In genomic region chr12:103567129-103567528, GRCm38 (mm10) we compare ENCODE assay signal across 11 mouse cellular contexts. TPM values are rescaled to one million over a fixed set of nuclear protein-coding genes. Genes with fewer than 3 reads are reported as not detected.
DNase-seq lines count a peak whose midpoint lies in the region; ATAC-seq and TF ChIP-seq lines count a peak whose summit lies in the region.
"Had no signal": no experiment of that assay in that cellular context is flagged by ENCODE, and none has a peak within 500 bp of the region (broad histone marks: within the 10 kb centered on the region; RNA-seq: fewer than 3 reads in every experiment).

No protein-coding gene starts in this region.

- H3K9ac ChIP-seq in forebrain, embryonic 14.5 days (ENCODE audit: low read length), result no peak overlapping the region
- no peak overlapping the region for H3K9ac ChIP-seq in forebrain, embryonic 12.5 days
- H3K9ac ChIP-seq in lung, postnatal 0 days (replicated peaks; ENCODE audit: low read depth), result no peak overlapping the region

- no peak overlapping the region for H3K4me3 ChIP-seq in forebrain, embryonic 14.5 days (ENCODE audit: low read depth, low read length)
- H3K4me3 ChIP-seq in forebrain, embryonic 12.5 days (replicated peaks), result no peak overlapping the region
- no peak overlapping the region for H3K4me3 ChIP-seq in left cerebral cortex, adult 2 months
- H3K4me3 ChIP-seq in lung, postnatal 0 days (ENCODE audit: low read depth, low read length), result no peak overlapping the region
- H3K4me3 ChIP-seq: forebrain, embryonic 10.5 days; myocyte had no signal

- TF ChIP-seq CTCF in left cerebral cortex, adult 2 months (IDR thresholded peaks at IDR 0.05), result peak; percentile 44
- peak; percentile 65 for TF ChIP-seq CTCF in lung, postnatal 0 days (IDR thresholded peaks at IDR 0.05)

- peak; percentile 28 for DNase-seq in forebrain, embryonic 14.5 days (ENCODE audit: low spot score)
- DNase-seq in left cerebral cortex, adult 2 months (ENCODE audit: extremely low spot score in 1 of 2, low spot score in 2 of 2), result no peak
- no peak for DNase-seq in left cerebral cortex, postnatal 25 days (ENCODE audit: low spot score in 2 of 2)
- DNase-seq in ZHBTc4 (ENCODE audit: low read depth, low spot score), result peak; percentile 21
- DNase-seq in lung, postnatal 0 days (ENCODE audit: low spot score), result peak; percentile 36
- no peak for DNase-seq in right cerebral cortex, adult 18-20 months
- DNase-seq: right cerebral cortex, postnatal 14 days had no signal

- WGBS in forebrain, embryonic 14.5 days, result 73% methylated on average over 3 of the region's 3 CpGs
- 79% methylated on average over 3 of the region's 3 CpGs for WGBS in forebrain, embryonic 12.5 days
- WGBS in lung, postnatal 0 days, result 48% methylated on average over 3 of the region's 3 CpGs

- H3K27ac ChIP-seq in forebrain, embryonic 14.5 days (ENCODE audit: low read depth, low read length), result no peak overlapping the region
- H3K27ac ChIP-seq in forebrain, embryonic 12.5 days, result no peak overlapping the region
- H3K27ac ChIP-seq in left cerebral cortex, adult 2 months, result no peak overlapping the region
- H3K27ac ChIP-seq in lung, postnatal 0 days (ENCODE audit: low read length), result no peak overlapping the region
- H3K27ac ChIP-seq: forebrain, embryonic 10.5 days had no signal

- no peak for TF ChIP-seq EP300 in lung, postnatal 0 days (IDR thresholded peaks at IDR 0.05)

- no peaks in the 10 kb centered on the region for H3K27me3 ChIP-seq in forebrain, embryonic 14.5 days (replicated peaks; ENCODE audit: control insufficient read depth, insufficient read depth, low read length)
- H3K27me3 ChIP-seq in forebrain, embryonic 12.5 days, result no peaks in the 10 kb centered on the region
- no peaks in the 10 kb centered on the region for H3K27me3 ChIP-seq in lung, postnatal 0 days (replicated peaks; ENCODE audit: insufficient read depth, low read length)

- no peaks in the 10 kb centered on the region for H3K36me3 ChIP-seq in forebrain, embryonic 14.5 days (ENCODE audit: control insufficient read depth, insufficient read depth, low read length)
- H3K36me3 ChIP-seq in forebrain, embryonic 12.5 days (replicated peaks), result no peaks in the 10 kb centered on the region
- H3K36me3 ChIP-seq in lung, postnatal 0 days (ENCODE audit: insufficient read depth, low read length), result no peaks in the 10 kb centered on the region
- H3K36me3 ChIP-seq: forebrain, embryonic 10.5 days had no signal

- no peaks in the 10 kb centered on the region for H3K9me3 ChIP-seq in forebrain, embryonic 14.5 days (replicated peaks; ENCODE audit: control insufficient read depth, low read length)
- H3K9me3 ChIP-seq in forebrain, embryonic 12.5 days, result no peaks in the 10 kb centered on the region
- no peaks in the 10 kb centered on the region for H3K9me3 ChIP-seq in lung, postnatal 0 days (ENCODE audit: low read length)
- H3K9me3 ChIP-seq: forebrain, embryonic 10.5 days had no signal

- no peak overlapping the region for H3K4me2 ChIP-seq in forebrain, embryonic 14.5 days (ENCODE audit: low read length)
- no peak overlapping the region for H3K4me2 ChIP-seq in forebrain, embryonic 12.5 days
- H3K4me2 ChIP-seq in lung, postnatal 0 days (replicated peaks; ENCODE audit: low read depth, low read length), result no peak overlapping the region
- H3K4me2 ChIP-seq: heart, embryonic 11.5 days had no signal

- no peak for ATAC-seq in forebrain, embryonic 14.5 days
- no peak for ATAC-seq in forebrain, embryonic 12.5 days (ENCODE audit: low FRiP score)
- ATAC-seq in lung, postnatal 0 days, result peak; percentile 55; the same call in 1 of the 2 replicates

- H3K4me1 ChIP-seq in forebrain, embryonic 14.5 days (ENCODE audit: control insufficient read depth, insufficient read depth, low read length), result no peaks in the 10 kb centered on the region
- H3K4me1 ChIP-seq in forebrain, embryonic 12.5 days, result no peaks in the 10 kb centered on the region
- H3K4me1 ChIP-seq in lung, postnatal 0 days (ENCODE audit: insufficient read depth, low read depth, low read length), result no peaks in the 10 kb centered on the region
- H3K4me1 ChIP-seq: forebrain, embryonic 10.5 days had no signal

- intact Hi-C loops in left cerebral cortex, adult 2 months (cut with DNase I), result no loop called here
- intact Hi-C loops in left cerebral cortex, postnatal 25 days (cut with DNase I), result loop anchor here (5.0 kb wide), 1 partner anchor 70 kb away; no protein-coding TSS in a partner anchor

RNA-seq across cellular contexts. Expression of gene Ppp4r4, which starts 35.0 kb away (rescaled TPM):
- polyA plus RNA-seq in forebrain, embryonic 14.5 days (2014; fragmentation: Nextera tagmentation; extraction: Ambion mirVana), result 2.2 TPM in 2 replicates
- polyA plus RNA-seq in forebrain, embryonic 12.5 days (2016; fragmentation: Nextera tagmentation; extraction: Ambion mirVana), result 3.0 and 3.5 TPM in 2 replicates
- 10 to 100 TPM; 24.8 to 25.8 TPM for total RNA-seq in left cerebral cortex, adult 2 months (2021)
- 10 to 100 TPM; 21.5 to 23.4 TPM for total RNA-seq in left cerebral cortex, postnatal 25 days (2021)
- 6.1 and 6.3 TPM in 2 replicates for polyA plus RNA-seq in lung, postnatal 0 days (2015; fragmentation: Nextera tagmentation; extraction: Ambion mirVana)

Comparison
In these comparisons a context has a peak if more than half of its experiments do, and no peak if none do; other contexts are left out.
1. DNase-seq: peak in forebrain, embryonic 14.5 days (single experiment), ZHBTc4 (single experiment) and lung, postnatal 0 days (single experiment); none in left cerebral cortex, adult 2 months (0 of 2), left cerebral cortex, postnatal 25 days (0 of 2) and right cerebral cortex, adult 18-20 months (single experiment).